Mouse (Mus musculus): ENCODE data around the gene Robo2. TPM values are rescaled to one million over a fixed set of nuclear protein-coding genes. Genes with fewer than 3 reads are reported as not detected.

The Robo2 gene
- total RNA-seq, 2 experiments from 2014 or later: 197 to 207 TPM

- intact Hi-C loops (cut with DNase I): loop anchor here (10.0 kb wide), 1 partner anchor 178 kb away; no protein-coding TSS in a partner anchor
- no peak for DNase-seq (ENCODE audit: low spot score in 2 of 2)
Observed at GRCm38 (mm10) chr16:74227285-74227684, 184.3 kb downstream of the Robo2 start.

DNA sequence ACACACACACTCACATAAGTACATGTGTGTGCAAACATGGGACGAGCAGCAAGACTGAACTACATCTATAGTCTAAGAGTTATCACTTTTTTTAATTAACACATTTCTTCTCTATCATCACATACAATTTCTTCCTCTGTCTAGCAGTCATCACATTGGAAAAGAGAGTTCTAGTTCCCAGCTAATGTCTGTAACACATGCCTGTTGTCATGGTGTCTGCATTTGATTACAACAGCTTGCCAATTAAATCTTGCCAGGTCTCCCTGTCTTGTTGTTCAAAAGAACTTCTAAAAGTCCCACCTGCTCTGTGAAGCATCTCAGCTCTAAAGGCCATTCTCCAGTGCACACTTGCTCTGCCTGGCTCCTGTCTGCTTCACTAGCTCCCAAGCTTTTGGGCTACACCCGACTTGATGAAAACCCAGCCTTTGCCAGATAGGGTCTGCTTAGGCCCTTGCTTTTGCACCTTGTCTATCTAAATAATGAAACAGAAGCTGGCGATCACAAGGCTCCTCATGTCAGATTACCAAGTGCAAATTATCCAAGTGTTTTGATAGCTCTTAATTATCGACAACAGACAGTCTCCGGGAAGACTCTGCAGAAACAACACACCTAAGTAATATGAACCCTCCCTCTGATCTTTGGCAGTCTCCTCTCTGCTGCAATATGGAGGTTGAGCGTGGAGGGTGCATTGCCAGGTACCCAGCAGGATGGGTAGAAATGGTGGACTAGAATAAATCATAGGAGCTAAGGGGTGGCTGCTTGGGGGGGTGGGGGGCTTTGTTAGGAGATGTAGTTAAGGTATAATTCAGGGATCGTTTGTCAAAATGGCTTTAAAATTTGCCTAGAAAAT lies 186.0 kb downstream of the Robo2 start:
- no peak for DNase-seq (ENCODE audit: low spot score in 2 of 2)
- intact Hi-C loops (cut with DNase I): loop anchor here (10.0 kb wide), 1 partner anchor 179 kb away; no protein-coding TSS in a partner anchor

- intact Hi-C loops (cut with DNase I): loop anchor here (10.0 kb wide), 1 partner anchor 182 kb away; no protein-coding TSS in a partner anchor
- no peak for DNase-seq (ENCODE audit: low spot score in 2 of 2)
Observed at GRCm38 (mm10) chr16:74222501-74222900, 189.1 kb downstream of the Robo2 start.

DNA sequence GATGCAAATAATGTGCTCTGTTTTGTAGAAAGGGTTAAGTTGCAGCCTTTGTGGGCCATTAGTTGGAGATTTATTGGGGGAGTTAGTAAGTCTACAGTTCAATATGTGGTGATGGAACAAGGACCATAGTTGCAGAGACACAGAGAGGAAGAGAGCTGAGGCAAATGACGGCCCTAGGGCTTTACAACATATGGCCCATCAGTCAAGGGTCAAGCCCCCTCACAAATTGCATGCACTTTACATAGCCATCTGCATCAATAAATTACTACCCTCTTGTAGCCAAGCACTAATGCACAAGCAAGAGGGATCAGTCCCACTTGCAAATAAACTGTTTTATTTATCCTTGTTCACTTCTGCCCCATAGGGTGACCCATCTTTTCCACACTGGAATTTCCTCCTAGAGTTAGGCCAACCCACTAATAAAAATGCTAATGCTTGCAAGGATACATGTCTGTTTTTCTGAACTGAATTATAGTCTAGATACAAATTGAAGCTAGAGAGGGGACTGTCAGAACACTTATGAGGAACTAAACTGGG lies 194.7 kb downstream of the Robo2 start:
- no peak for DNase-seq (ENCODE audit: low spot score in 2 of 2)
- intact Hi-C loops (cut with DNase I): no loop called here

- intact Hi-C loops (cut with DNase I): no loop called here
- DNase-seq (ENCODE audit: low spot score in 2 of 2): no peak
Observed at GRCm38 (mm10) chr16:74215791-74216190, 195.8 kb downstream of the Robo2 start.

DNA sequence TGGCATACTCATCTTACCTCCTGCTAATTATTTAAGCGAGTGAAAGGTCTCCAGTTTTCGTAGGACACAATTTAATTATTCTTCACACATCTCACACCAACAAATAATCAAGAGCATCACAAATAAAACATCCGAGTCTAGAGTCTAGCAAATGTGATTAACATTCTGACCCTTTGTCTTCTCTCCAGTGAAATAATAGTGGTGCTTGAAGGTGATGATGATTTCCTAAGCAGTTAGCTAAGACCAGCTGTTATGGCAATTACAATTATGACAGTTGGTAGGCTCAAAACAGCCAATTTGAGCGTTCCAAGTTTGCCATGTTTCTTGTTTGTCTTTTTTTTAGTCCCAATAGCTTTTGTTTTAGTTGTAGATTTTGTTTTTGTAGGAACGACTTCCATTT lies 210.9 kb downstream of the Robo2 start:
- intact Hi-C loops (cut with DNase I): no loop called here
- no peak for DNase-seq (ENCODE audit: low spot score in 2 of 2)

- intact Hi-C loops (cut with DNase I): no loop called here
- DNase-seq (ENCODE audit: low spot score in 2 of 2): no peak
Observed at GRCm38 (mm10) chr16:74200024-74200703, 211.5 kb downstream of the Robo2 start.

DNA sequence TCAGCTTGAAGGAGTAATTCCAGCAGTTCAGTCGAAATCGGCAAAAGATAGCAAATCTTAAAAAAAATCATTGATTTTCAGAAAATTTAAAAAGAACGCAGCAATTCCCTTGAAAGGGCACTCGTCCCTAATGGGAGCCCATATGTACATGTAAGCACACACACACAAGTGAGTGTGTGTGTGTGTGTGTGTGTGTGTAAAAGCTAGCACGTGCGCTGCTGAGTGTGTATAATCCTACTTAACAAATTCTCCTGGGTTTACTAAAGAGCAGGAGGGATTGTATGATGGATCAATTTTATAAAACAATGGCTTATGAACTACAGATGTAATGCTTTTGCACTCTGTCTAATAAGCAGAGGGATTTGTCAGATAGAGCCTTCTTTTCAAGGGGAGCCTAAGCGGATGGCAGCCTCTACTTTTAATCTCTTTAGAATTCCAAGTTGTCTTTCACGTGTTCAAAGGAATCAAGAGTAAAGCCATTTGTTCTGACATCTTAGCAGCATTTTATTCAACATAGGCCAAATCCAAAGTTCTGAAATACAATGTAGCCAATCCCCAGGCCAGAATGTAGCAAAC lies 218.6 kb downstream of the Robo2 start:
- intact Hi-C loops (cut with DNase I): no loop called here

DNA sequence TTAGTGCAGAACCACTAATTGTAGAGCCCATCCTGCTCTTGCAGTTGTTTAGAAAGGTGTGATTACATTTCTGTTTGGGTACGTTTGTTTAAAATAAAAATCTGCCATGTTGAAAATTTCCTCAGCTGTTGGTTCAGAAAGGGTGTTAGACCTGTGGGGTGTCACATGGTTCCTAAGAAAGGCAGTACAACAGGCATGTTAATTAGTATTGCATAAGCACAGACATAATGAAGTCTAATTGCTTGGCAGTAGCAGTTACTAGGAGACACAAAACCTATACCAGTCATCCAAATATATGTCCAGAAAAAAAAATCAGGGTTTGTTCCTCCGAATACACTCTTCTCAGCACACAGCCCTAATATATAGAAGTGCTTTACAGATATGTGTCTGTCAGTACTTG lies 220.0 kb downstream of the Robo2 start:
- DNase-seq (ENCODE audit: low spot score in 2 of 2): no peak
- intact Hi-C loops (cut with DNase I): no loop called here

More for the DNA sequence above, 218.6 kb downstream of the Robo2 start:
- DNase-seq (ENCODE audit: low spot score in 2 of 2): no peak

- peak; percentile 21 to 24 for DNase-seq (ENCODE audit: low spot score in 2 of 2)
- intact Hi-C loops (cut with DNase I): no loop called here
Observed at GRCm38 (mm10) chr16:74182509-74183113, 229.0 kb downstream of the Robo2 start.

DNA sequence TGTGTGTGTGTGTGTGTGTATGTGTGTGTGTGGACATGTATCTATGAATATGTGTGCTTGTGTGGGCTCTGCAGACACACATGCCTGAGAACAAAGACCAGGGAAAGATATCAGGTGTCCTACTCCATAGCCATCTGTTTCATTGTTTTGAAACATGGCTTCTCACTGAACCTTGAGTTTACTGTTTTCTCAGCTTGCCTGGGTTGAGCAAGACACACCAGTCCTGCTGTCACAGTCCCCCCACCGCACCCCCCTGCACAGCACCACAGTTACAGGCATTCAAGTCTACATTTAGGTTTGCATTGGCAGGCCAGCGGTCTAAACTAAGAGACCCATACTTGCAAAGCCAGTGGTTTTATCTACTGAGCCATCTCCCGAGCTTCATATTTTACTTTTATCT lies 239.0 kb downstream of the Robo2 start:
- intact Hi-C loops (cut with DNase I): no loop called here
- DNase-seq (ENCODE audit: low spot score in 2 of 2): no peak

- intact Hi-C loops (cut with DNase I): no loop called here
- no peak for DNase-seq (ENCODE audit: low spot score in 2 of 2)
Observed at GRCm38 (mm10) chr16:74169642-74170041, 242.0 kb downstream of the Robo2 start.

GRCm38 (mm10) chr16:74169121-74169520 lies 242.5 kb downstream of the Robo2 start:
- intact Hi-C loops (cut with DNase I): no loop called here
- DNase-seq (ENCODE audit: low spot score in 2 of 2): no peak

DNA sequence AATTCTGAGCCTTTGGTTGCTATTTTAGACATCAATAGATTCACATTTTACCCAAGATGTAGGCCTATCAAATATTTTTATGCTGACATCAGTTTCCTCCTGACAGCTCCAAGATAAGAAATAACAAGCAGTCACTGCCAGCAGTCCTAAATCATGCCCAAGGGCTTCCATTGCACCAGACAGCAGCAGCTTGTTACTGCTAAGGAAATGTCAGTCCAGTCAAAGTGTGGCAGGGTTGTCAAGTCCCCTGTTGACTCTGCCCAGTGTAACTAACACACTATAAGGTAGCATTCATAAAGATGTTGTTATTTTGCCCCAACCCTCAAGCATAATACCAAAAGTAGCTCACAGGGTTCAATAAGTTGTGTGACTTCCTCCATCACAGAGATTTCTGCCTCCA lies 243.8 kb downstream of the Robo2 start:
- DNase-seq (ENCODE audit: low spot score in 2 of 2): no peak
- intact Hi-C loops (cut with DNase I): no loop called here

DNA sequence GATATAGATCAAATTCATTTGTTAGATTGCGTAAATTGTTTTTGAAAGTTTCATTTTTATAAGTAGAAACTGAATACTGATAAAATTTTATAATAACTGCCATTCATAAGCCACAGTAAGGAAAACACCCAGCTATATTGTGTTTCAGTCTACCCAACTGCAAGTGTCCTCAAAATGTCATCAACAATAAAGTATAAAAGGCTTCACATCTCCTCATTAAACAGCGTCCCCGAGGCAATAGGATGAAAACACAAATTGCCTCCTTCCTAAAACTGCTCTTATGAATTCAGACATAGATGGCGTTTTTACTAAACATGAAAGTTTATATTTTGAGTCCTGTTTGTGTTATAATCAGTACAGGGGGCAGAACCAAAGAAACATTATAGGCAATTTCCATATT lies 249.6 kb downstream of the Robo2 start:
- no peak for DNase-seq (ENCODE audit: low spot score in 2 of 2)
- intact Hi-C loops (cut with DNase I): no loop called here

DNA sequence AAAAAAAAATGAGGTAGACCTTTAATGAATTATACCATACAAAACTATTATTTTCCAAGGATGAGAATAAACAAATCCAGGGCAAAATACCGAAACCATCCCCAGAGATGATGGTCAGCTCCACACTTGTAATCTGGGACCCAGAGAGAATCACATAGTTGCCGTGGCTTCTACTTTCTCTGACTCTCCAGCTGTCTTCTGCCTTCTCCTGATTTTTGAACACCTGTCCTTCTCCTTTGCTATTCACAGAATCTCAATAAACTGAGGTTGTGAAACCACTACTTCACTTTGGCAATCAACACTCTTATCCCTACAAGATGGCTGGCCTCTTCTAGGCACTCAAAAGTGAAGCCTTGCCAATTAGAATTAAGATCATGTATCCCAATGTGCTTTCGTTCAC lies 252.4 kb downstream of the Robo2 start:
- DNase-seq (ENCODE audit: low spot score in 2 of 2): no peak
- intact Hi-C loops (cut with DNase I): no loop called here

DNA sequence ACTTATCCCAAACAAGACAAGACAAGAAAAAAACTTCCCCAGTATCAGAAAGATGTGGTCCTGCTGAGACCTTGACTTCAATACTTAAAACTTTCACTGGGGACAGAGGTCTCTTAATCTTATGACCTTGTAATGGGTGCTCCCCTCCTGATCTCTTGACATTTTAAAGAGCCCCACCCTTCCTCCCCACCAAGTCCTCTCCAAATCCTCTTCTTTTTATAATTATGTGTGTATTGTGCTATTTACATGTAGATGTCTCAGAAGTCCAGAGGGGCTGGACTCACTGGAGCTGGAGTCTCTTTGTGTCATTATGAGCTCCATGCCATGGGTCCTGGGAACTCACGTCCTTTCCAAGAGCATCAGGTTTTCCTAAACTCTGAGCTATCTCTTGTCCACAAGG lies 275.4 kb downstream of the Robo2 start:
- intact Hi-C loops (cut with DNase I): no loop called here
- no peak for DNase-seq (ENCODE audit: low spot score in 2 of 2)

DNA sequence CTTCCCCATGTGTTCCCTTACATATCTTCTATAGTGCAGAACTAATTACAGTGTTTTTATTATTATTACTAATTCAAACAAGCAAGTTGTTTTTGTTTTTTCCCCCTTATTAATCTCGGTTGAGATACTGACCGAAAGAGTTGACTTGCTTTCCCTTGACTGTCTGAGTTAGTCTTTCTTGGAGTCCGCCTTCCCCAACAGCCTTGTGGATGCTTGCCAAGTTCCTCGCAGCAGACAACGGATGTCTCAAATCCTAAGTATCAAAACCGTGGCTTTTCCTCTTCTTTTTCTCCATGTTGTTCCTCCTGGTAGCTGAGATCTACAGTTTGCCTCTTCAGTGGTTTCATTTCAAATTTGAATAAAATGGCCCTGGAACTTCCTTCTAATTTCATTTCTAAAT lies 278.8 kb downstream of the Robo2 start:
- DNase-seq (ENCODE audit: low spot score in 2 of 2): no peak
- intact Hi-C loops (cut with DNase I): no loop called here

GRCm38 (mm10) chr16:74131370-74131769 lies 280.3 kb downstream of the Robo2 start:
- DNase-seq (ENCODE audit: low spot score in 2 of 2): no peak
- intact Hi-C loops (cut with DNase I): no loop called here

Measured in left cerebral cortex, postnatal 14 days (tissue).